Mouse (Mus musculus) brain, embryonic 14.5 days (tissue): ENCODE results near the gene Ftsj1.

ENCODE experiments used
- CTCF ChIP-seq: fragments of 200-500 bp; IDR thresholded peaks from 2 replicates; pipeline ENCODE4 v1.5.1; 2012; ENCODE audit warnings: inconsistent platforms, mild to moderate bottlenecking, moderate library complexity, borderline replicate concordance; ENCODE audit not compliant: insufficient read depth, insufficient read length; ENCODE audit errors: extremely low read depth
- POLR2A ChIP-seq: fragments of 200-500 bp; IDR thresholded peaks from 2 replicates; pipeline ENCODE4 v1.6.1; 2012; ENCODE audit warnings: mild to moderate bottlenecking, inconsistent platforms, borderline replicate concordance; ENCODE audit not compliant: poor library complexity, insufficient read depth, insufficient read length, severe bottlenecking; ENCODE audit errors: extremely low read depth

DNA sequence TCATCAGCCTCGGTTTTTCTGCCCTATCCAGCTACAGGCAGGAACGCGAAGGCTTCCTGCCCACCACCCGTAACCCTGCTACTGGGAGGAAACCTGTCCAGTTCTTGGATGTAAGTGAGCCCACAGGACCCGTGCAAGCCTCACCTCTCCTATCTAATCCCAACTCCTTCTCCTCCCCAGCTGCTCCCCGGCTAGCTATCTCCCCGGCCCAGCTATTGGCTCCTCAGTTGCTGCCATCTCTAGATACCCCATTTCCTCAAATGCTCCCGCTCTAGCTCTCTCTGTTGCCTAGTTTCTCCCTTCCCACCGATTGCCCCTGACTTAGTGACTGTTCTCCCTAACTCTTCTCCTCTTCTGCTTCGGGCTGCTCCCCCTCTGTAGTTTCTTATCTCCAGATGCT lies 19.8 kb upstream of the Ftsj1 start:
- TF ChIP-seq CTCF (no peak), POLR2A (no peak)
